Mouse (Mus musculus) heart, postnatal 36 days (tissue): ENCODE measurements around the gene Asb1. TPM values are rescaled to one million over a fixed set of nuclear protein-coding genes. Genes with fewer than 3 reads are reported as not detected.

ENCODE experiments used
- DNase-seq, 2 experiments: peaks; one replicate each; pipeline ENCODE4 v3.0.0; 2021 to 2022
- intact Hi-C: fragments of 180-260 bp; cut with DNase I; formaldehyde crosslinking; loops from one replicate; pipeline ENCODE4 v1.15.1; 2025
- total RNA-seq, 2 experiments: library from RNA; stranded (reverse); gene quantifications; 2 replicates each; pipeline ENCODE4 v1.2.3; 2021

Asb1 gene
- total RNA-seq, 2 experiments from 2014 or later = 17.0 to 21.0 TPM

DNA sequence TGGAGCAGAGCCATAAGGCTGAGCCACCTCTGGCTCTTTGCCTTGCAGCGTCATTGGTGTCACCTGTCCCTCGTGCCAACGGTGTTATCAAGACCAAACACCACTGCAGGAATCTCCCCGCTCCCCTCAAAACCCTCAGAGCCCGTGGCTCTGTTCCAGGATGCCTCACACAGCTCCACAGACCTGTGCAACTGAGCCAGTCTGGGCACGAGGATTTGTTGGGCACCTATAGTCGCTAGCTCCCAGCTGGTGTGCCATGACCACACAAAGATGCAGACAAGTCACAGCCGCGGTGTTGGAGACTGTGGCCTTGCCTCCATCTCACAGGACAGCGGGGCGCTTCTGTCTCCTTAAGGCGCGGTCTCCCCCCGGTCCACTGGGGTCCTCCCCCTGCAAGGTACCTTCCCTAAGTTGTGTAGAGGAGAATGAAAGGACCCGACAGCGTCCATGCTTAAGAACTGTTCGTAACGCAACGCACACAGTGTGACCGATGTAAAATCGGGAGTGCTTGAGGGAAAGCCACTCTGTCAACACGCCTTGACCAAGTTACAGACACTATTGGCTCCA lies 557 bp upstream of the Asb1 start:
- intact Hi-C loops = loop anchor here (2.0 to 10.0 kb wide), 2 partner anchors 45 to 935 kb away; partner anchors contain the start of genes Ndufa10 and Traf3ip1
- DNase-seq = peak in 1 of 2 experiments; percentile 28

DNA sequence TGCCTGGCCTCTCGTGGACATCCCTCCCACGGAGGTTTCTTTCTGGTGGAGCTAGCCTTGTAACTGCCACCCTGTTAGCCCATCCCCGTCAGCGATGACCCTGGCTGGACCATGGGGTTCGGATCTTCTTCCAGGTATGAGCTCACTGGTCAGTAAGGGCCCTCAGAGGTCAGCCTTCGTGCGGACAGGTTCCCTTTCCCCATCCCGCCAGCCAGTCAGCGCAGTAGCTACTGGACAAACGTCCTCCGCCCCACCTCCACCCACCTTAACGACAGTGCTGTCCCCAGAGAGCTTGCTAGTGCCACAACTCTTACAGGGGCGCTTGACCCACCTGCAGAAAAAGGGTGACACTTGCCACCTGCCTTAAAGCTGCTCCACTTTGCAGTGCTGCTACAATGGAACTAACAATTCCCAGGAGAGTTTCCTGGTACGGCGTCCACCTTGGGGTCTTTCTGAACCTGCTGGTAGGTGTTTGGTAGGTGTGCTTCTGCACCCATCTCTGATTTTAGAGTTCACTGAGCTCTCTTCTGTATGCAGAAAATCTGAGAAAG lies 773 bp downstream of the Asb1 start:
- intact Hi-C loops = loop anchor here (2.0 kb wide), 1 partner anchor 46 kb away; the partner anchor contains the start of gene Traf3ip1
- no peak for DNase-seq

DNA sequence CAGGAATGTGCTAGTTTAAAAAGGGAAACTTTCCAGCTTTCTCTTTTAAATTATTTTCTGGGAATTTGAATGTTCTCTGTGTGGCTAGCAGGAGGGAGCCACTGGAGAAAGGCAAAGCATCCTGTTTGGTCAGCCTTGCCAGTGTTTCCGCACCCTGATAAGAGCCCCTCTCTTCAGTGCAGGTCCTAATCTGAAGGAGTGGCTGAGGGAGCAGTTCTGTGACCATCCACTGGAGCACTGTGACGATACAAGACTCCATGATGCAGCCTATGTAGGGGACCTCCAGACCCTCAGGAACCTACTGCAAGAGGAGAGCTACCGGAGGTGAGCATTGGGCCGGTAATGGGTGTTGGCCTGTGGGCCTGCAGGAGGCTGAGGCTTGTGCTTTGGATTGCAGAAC lies 3.6 kb downstream of the Asb1 start:
- intact Hi-C loops = no loop called here
- no peak for DNase-seq

DNA sequence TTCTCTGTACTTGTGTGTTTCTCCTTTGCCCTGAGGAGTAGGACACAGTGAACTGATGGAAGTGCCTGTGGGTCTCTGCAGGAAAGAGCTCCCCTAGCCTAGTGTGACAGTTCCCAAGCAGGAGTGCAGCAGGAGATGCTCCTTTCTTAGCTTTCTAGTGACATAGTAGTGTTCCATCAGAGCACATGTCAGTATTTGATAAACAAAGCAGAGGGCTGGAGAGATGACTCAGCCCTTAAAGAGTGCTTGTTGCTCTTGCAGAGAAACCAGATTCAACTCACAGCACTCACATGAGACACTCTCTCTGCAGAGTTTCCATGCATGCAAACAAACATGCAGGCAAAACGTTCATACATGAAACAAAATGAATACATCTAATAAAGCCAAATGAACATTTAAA lies 4.9 kb downstream of the Asb1 start:
- no peak for DNase-seq
- intact Hi-C loops = no loop called here

DNA sequence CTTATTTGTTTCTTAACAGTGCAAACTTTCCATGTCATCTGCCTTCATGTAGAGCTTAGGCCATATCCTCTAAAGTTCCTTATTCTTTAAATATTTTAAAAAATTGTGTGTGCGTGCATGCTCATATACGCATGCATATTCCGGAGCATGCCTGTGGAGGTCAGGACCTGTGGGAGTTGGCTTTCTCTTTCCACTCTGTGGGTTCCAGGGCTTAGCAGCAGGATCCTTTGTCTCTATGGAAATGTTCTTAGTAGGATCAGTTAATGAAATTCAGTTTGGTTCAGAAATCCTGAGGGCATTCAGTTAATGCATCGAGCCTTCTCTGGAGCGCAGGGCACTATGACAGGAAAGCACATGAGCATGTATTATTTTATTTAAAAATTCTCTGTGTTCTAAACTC lies 7.2 kb downstream of the Asb1 start:
- intact Hi-C loops = no loop called here
- no peak for DNase-seq

DNA sequence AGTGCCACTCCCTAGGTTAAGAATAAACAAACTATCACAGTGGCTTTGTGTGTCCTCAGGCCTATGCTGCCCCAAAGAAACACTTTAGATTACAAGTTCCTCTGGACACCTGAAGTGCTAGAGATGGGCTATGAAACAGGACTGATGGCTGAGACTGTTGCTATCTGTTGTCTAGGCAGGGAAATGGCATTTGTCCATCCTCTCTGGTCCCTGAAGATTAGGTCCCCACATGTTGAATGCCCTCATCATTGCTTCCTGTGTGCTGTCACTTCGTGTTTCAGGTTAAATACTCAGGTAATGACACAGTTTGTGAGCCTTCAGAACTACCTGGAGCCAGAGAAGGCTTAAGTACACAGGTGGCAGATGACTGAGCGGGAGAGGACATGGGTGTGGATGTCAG lies 8.7 kb downstream of the Asb1 start:
- no peak for DNase-seq
- intact Hi-C loops = no loop called here

DNA sequence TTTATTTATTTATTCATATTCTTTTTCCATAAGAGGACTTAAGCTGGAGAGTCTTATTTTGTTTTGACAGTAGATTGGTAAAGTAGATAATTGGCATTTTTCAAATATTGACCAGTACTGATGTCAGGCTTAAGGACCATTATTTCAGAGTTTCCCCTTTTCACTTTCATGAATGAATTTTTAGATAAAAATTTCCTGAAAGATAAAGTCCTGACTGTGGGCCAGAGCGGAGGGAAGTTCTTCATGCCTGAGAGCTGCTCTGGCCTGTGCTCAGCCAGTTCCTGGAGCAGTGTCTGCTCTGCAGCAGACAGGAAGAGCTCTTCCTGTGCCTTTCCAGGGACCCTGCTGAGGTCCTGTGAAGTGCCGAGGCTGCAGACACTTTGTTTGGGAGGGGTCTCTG lies 16.8 kb downstream of the Asb1 start:
- intact Hi-C loops = no loop called here
- no peak for DNase-seq

DNA sequence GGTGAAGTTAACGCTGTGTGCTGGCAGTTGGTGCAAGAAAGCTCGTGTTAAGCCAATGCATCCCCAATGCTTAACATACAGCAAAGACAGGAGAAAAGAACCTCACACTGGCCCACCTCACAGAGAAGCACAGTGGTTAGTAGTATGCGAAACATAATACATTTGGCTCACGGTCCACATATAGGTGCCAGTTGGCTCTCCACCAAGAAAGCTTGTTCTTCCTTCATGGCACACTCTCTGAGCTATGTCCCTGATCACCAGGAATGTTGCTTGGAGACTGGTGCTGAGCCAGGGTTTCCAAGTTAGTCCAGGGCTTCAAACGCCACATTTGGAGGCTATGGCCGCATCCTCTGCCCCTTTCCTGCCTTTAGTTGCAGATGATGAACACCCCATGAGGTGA lies 20.9 kb downstream of the Asb1 start:
- no peak for DNase-seq
- intact Hi-C loops = no loop called here

DNA sequence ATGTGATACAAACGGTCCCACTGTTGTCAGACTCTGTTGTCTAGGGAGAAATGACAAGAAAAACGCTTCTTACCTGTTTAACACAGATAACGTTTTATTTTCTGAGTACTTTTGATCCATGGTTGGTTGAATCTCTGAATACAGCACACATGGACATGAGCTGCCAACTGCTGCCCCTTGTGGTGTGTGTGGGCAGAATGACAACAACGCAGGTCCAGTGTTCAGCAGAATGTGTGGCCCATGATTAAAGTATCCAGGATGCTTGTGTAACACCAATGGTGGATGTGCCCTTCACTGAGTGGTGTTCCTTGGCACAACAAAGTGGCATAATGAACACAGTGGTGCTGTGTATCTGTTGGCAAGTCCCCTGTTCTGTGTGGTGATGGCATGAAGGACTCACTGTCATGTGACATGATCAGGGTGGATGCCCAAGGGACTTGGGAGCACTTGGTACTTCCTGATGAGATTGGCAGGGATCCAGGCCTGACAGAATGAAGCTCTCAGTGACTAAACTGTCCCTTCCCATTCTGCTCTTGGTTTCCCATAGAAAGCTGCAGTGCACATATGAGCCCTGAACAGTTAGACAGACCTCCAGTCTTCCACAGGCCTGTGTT lies 22.7 kb downstream of the Asb1 start:
- intact Hi-C loops = no loop called here
- no peak for DNase-seq

DNA sequence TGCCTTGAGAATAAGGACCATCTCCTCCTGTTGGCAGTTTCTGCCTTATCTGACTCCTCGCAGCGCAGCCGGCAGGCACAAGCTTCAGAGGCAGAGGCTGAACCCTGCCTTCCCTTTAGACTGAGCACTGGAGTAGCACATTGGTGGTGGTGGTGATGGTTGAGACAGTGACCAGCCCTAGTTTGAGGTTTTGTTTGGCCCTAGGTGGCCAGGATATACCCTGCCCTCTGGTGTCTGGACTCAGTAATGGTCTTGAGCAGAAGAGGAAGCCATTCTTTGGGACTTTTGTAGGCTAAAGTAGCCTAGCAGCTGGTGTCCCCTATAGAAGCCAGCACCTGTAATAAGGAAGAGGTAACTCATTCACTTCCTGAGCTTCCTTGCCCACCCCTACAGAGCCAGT lies 23.7 kb downstream of the Asb1 start:
- peak in 1 of 2 experiments; percentile 8 for DNase-seq
- intact Hi-C loops = loop anchor here (1.0 kb wide), 1 partner anchor 41 kb away; no protein-coding TSS in a partner anchor

DNA sequence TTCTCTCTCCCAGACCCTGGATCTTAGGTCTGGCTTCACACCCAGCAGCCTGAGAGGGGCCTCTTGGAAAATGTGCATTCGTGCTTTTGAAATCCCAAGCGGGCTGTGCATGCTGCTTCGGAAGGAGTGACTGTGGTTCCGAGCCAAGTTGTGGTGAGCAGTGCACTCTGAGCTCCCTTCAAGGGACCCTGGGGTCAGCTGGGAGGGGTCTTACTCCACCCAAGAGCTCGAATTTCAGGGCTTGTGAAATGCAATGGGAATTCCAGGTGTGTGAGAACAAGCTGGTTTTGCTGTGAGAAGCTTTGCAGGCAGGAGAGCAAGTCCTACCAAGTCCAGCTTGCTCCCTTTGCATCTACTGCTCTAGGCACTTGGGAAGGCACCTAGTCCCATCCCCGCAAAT lies 24.3 kb downstream of the Asb1 start:
- no peak for DNase-seq
- intact Hi-C loops = loop anchor here (1.0 kb wide), 1 partner anchor 41 kb away; no protein-coding TSS in a partner anchor

DNA sequence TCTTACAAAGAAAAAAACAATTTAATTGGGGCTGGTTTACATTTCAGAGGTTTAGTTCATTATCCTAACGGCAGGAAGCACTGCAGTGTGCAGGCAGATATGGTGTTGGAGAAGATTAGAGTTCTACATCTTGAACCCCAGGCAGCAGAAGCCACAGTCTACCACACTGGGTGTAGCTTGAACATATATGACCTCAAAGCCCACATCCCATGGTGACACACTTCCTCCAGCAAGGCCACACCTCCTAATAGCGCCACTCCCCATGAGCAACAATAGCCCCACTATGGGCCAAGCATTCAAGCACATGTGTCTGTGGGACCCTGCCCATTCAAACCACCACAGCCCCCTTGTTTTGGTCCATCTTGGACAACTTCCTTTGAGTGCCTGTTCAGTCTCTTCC lies 26.9 kb downstream of the Asb1 start:
- intact Hi-C loops = no loop called here
- no peak for DNase-seq

DNA sequence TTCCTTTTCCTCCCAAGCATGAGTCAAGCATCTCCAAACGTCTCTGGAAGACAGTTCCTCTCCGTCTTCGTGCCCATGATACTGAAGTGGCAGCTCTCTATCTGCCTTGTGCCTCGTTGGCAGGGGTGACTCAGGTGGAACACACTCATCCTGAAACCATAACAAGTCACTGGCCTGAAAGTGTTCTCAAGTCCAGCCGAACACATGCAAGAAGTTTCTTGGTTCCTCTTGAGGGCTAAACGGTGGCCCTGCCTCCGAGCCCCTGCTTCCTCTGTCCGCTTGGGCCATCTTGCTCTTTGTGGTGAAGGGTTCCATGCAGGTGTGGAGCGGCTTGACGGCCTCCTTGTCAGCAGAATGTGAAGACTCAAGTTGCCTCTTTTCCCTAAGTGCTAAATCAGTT lies 32.1 kb downstream of the Asb1 start:
- intact Hi-C loops = no loop called here
- DNase-seq = no peak

DNA sequence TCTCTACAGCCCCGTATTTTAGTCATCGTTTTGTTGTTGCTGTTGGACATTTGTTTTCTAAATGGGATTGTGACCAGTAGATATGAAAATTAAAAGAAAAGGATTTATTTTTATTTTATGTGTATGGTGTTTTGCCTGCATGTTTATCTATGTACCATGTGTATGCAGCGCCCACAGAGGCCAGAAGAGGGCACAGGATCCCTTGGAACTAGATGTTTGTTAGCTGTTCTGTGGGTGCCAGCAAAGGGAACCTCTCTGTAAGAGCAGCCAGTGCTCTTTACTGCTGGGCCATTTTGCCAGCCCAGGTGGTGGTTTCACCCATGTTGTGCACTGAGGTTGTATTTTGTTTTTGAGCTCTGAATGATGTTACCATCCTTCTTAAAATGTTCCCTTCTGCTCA lies 33.9 kb downstream of the Asb1 start:
- intact Hi-C loops = loop anchor here (1.0 to 2.0 kb wide), 2 partner anchors 183 to 300 kb away; no protein-coding TSS in a partner anchor
- DNase-seq = peak; percentile 18 to 56

DNA sequence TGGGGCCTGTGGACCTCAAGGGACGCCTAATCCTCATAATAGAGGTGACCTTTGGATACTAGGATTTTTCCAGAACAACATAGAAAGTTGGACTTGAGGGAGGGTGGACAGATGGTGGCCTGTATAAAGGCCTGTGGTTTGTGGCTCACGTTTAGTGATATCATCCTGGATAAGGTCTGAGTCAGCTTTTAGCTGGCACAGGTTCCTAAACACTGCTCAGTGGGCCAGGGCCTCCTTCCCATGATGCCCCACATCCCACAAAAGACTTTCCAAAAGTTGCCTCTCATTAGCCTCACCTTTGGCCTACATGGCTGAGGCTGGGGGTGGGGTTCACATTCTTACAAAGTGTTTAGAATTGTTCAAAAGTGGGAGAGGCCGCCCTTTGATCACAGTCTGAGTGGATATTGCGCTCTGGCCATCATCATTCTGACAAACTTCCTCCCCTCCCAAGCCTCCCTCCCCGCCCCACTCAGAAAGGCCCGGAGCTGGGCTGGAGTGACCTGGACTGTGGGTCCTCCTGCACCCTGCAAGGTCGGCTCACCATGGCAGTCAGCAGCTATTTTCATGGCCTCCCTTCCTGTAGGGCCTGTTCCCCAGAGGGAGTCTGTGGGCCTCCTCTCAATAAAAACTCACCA lies 37.7 kb downstream of the Asb1 start:
- intact Hi-C loops = no loop called here
- DNase-seq = no peak

DNA sequence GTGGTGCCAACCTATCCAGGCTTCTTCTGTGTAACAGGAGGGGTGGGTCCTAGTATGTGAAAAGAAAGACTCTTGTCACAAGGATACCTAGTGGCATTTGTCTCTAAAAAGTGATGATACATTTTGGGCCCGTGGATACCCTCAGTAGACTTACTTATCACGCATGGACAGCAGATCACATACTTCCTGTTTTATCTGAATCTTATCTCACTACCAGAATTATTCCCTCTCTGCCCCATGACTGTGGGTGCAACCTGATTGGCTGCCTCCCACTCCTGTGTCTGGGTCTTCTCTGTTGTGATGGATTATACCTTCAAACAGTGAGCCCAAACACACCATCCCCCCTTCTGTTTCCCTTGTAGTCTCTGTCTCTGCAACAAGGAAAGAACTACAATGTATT lies 40.2 kb downstream of the Asb1 start:
- no peak for DNase-seq
- intact Hi-C loops = no loop called here

DNA sequence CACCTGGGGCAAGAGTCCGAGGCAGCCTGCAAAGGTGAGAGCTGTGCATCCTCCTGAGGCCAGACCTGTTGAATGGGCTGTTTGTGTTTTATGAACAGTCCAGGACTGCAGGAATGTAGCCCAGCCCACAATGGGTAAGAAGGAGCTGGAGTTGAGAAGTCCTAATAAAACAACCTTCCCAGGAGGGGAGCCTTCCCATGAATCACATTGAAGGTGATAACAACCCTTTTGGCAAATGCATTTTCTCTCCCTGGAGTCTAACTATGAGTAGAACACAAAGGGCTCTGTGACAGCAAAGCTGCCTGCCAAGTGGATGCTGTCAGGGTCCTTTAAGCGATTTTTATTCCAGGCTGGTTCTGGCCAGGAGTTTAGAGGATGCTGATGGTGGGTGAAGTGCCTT lies 40.9 kb downstream of the Asb1 start:
- DNase-seq = no peak
- intact Hi-C loops = no loop called here

DNA sequence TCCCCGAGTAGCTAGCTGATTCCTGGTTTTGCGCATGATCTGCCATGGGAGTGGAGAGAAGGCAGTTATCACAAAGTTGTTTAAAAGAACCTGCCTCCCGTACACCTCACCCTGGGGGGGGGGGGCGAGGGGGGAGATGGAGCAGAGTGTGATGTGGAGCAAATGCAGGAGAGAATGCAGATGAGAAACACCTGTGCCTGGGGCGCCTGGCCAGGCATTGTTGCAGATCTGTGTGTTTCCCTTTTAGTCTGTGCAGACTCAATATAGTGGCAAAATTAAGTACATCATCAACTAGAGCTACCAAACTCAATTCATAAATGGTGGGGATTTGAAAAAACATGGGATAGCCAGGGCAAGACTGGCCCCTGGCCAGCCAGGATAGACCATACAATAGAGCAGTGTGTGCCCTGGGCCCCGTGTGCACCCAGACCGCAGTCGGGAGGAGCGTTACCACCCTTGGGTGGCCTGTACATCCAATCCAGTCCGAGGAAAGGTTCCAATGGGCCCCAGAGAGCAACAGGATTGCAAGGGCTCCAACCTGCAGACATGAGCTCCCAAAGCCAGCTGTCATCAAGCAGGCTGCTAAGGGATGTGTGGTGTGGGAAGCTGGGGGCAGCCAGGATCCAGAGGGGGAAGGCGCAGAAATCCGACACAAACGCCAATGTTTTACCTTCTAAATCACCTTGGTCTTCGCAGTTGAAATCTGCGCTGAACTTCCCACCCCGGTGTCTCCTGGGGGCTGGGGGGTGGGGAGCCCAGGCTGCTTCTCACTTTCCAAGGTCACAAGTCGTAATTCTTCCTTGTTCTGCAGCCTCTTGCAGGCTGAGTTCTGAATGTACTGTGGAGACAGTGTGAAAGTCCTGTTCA lies 44.9 kb downstream of the Asb1 start:
- intact Hi-C loops = no loop called here

DNA sequence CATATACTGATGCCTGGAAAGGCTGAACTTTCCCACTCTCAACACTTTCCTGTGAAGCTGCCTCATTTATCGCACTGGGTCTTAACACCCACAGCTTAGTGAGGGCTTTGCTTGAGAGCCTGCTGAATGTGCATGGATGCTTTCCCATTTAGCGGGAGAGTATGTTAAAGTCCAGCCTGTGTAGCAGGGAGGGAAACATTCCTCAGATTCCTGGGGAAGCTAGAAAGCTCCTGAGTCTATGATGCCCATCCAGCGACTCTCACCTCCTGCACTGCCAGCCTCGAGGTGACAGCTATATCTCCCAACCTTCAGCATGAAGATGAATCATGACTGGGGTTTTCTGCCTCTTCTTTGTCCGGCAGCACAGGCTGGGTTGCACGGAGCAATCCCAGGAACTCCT lies 49.4 kb downstream of the Asb1 start:
- DNase-seq = no peak
- intact Hi-C loops = no loop called here

More for the DNA sequence above, 44.9 kb downstream of the Asb1 start:
- DNase-seq = no peak

DNA sequence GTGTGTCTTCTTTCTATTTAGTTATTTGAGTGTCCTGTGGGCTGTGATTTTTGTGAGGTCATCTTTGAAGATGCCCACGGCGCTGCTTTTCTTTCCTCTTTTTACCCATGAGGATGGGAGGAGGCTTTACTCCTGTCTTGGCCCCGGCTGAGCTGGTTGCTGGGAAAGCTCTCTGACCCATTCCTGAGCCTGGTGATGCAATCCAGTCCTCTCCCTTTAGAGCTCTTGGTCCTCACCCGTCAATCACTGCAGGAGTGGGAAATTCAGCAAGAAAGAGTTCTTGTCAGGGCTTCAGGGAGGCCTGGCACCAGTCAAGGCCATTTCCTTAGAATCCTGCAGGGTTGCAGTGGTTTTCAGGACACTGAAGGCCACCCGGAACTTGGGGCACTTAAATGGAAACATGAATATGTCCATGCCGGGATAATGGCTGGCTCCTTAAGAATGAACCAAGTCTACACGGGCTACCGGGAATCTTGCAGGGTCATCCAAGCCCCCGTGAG lies 55.2 kb downstream of the Asb1 start:
- DNase-seq = no peak
- intact Hi-C loops = no loop called here

DNA sequence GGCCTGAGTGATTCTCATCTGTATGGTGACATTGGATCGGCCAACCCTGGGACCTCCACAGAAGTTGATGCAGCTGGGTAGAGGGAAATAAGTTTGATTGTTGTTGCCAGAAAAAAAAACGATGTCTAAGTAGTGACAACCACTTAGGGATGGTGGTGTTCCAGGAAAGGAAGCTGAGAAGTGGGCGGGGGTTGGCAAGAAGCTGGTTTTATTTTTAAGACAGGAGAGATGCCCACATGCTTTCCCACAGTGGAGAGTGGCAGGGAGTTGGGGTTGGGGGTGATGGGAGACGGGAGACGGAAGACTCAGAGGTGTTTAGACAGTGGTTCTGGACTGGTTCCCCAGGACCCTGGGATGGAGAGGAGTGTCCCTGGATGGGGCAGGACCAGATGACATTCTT lies 57.3 kb downstream of the Asb1 start:
- intact Hi-C loops = no loop called here
- DNase-seq = no peak
